ENCODE assay signal across 12 mouse cellular contexts in genomic region chrX:99438803-99439202, GRCm38 (mm10).
"Had no signal": no experiment of that assay in that cellular context is flagged by ENCODE, and none has a peak within 500 bp of the region (broad histone marks: within the 10 kb centered on the region; RNA-seq: fewer than 3 reads in every experiment).

No protein-coding gene starts in this region.

- H3K9ac ChIP-seq: limb, embryonic 15.5 days; liver, embryonic 12.5 days; midbrain, embryonic 15.5 days; neural tube, embryonic 13.5 days; stomach, embryonic 15.5 days had no signal

- DNase-seq: kidney, adult 9 months; kidney, postnatal 10 days; layer of hippocampus, postnatal 36 days; lung, postnatal 4 days; right cerebral cortex, postnatal 14 days; thymus, postnatal 36 days had no signal

- H3K4me2 ChIP-seq: limb, embryonic 15.5 days; liver, embryonic 12.5 days; midbrain, embryonic 15.5 days; neural tube, embryonic 13.5 days; stomach, embryonic 15.5 days had no signal

- H3K36me3 ChIP-seq: limb, embryonic 15.5 days; liver, embryonic 12.5 days; midbrain, embryonic 10.5 days; midbrain, embryonic 15.5 days; neural tube, embryonic 13.5 days; stomach, embryonic 15.5 days had no signal

- H3K4me3 ChIP-seq: limb, embryonic 15.5 days; liver, embryonic 12.5 days; midbrain, embryonic 10.5 days; midbrain, embryonic 15.5 days; neural tube, embryonic 13.5 days; stomach, embryonic 15.5 days had no signal

- H3K9me3 ChIP-seq: limb, embryonic 15.5 days; liver, embryonic 12.5 days; midbrain, embryonic 10.5 days; midbrain, embryonic 15.5 days; neural tube, embryonic 13.5 days; stomach, embryonic 15.5 days had no signal

- ATAC-seq: liver, embryonic 12.5 days; midbrain, embryonic 15.5 days had no signal

- H3K27ac ChIP-seq: limb, embryonic 15.5 days; liver, embryonic 12.5 days; midbrain, embryonic 10.5 days; midbrain, embryonic 15.5 days; neural tube, embryonic 13.5 days; stomach, embryonic 15.5 days had no signal

- H3K4me1 ChIP-seq: liver, embryonic 12.5 days had no signal
